Mouse (Mus musculus): Measurements from ENCODE around the gene Crlf1.
"Not testable (repeated sequence)": the region's sequence is repeated elsewhere in the genome, so short reads cannot be mapped to it uniquely, and the experiment has no call there.

Crlf1 gene

DNA sequence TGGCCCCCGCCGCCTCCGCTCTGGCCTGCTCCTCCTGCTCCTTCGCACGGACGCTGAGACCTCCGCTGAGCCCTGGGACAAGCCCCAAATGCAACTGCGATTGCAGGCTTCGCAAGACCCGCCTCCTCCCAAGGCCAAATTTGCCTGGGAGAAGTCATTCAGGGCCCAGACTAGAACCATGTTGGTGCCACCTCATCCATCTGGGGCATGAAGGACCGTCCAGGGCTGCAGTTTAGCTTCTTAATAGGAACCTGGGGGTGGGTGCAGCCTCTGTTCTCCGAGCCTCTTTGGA is 2.8 kb downstream of the Crlf1 start:
- no peak for DNase-seq (ENCODE audit: low spot score in 2 of 2)

GRCm38 (mm10) chr8:70500386-70501301 is 7.7 kb downstream of the Crlf1 start:
- DNase-seq (ENCODE audit: low spot score in 2 of 2): no peak

- no peak for DNase-seq (ENCODE audit: low spot score in 2 of 2)
Observed at GRCm38 (mm10) chr8:70501820-70502529, 9.0 kb downstream of the Crlf1 start.

GRCm38 (mm10) chr8:70502540-70502939 is 9.6 kb downstream of the Crlf1 start:
- DNase-seq (ENCODE audit: low spot score in 2 of 2): no peak

GRCm38 (mm10) chr8:70503062-70503750 is 10.2 kb downstream of the Crlf1 start:
- peak; percentile 45 to 51 for DNase-seq (ENCODE audit: low spot score in 2 of 2)

DNA sequence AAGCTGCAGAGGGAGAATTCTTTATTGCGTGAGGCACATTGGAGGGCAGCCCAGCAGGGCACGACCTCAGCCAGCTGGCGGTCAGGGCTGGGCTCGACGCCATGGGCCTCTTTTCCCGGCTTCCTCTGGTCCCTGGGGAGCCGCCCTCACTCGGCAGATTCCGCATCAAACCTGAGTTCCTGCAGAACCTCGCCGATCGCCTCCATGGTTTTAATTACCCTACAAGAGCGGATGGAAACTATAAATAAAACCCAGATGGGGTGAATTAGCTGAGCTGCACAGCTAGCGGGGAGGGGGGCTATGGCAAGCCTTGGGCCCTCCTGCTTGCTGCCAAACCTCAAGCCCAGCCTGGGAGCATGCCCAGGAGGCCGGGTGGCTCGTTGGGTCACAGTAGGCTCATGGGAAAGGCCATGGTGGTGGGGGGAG is 11.3 kb downstream of the Crlf1 start:
- no peak for DNase-seq (ENCODE audit: low spot score in 2 of 2)

- peak; percentile 45 to 72 for DNase-seq (ENCODE audit: low spot score in 2 of 2)
Observed at GRCm38 (mm10) chr8:70504851-70505250, 11.9 kb downstream of the Crlf1 start.

DNA sequence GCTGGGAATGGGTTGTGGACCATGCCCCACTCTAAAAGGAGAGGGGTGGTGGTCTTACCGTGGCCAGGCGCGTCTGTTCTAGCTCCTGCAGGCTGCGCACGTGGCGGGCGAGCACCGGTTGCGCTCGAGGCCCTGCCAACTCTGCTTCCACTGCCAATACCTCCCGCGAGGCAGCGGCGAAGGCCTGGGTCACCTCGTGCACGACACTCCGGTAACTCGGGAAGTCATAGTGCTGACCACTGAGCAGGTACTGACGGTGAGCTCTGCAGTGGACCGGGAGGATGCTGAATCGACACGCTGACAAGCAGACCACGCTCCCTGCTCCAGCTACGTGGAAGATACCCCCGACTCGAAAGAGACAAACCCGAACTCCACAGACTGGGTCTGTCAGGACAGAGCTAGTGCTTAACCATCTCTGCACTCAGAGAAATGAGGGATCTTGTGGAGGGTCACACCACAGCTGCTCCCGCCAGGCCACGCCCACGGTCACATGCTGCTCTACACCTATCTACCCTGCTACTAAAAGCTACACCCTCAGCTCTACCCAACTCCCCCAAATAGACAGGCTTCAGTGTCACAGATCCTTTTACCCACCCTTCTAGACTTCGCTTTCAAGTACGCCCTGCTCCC is 12.9 kb downstream of the Crlf1 start:
- no peak for DNase-seq (ENCODE audit: low spot score in 2 of 2)

- peak; percentile 88 to 94 for DNase-seq (ENCODE audit: low spot score in 2 of 2)
Observed at GRCm38 (mm10) chr8:70506328-70507026, 13.5 kb downstream of the Crlf1 start, which contains the start of gene Rex1bd. Gene Rex1bd, minus strand, starts transcription at chr8:70506752.

- no peak for DNase-seq (ENCODE audit: low spot score in 2 of 2)
Observed at GRCm38 (mm10) chr8:70507027-70507393, 14.1 kb downstream of the Crlf1 start.

DNA sequence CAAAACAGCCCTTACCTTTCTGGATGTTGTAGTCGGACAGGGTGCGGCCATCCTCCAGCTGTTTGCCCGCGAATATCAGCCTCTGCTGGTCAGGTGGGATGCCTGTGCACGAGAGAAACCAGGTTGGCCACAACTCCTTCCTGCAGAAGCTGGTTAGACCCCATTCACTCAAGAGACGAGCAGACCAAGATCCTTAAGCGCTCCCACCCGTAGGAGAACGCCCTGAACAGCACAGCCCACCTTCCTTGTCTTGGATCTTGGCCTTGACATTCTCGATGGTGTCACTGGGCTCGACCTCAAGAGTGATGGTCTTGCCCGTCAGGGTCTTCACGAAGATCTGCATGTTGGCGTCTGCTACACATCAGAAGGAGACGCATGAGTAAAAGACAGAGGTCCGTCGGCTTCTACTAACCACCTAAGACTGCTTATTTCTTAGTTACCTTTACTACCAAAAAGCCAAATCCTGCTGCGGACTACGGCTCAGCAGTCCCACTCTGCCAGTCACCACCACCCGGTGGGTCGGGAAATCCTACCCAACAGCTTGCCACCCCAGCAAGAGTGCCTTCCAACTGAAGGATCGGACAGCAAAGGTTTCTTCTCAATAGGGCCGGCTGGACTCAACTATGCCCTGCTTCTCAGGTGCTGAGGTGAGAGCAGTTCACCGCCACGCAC is 16.5 kb downstream of the Crlf1 start:
- DNase-seq (ENCODE audit: low spot score in 2 of 2): no peak

- DNase-seq (ENCODE audit: low spot score in 2 of 2): peak; percentile 93 to 96
Observed at GRCm38 (mm10) chr8:70510228-70510915, 17.4 kb downstream of the Crlf1 start, which contains the start of gene Uba52. Gene Uba52, minus strand, starts transcription at chr8:70510801.

DNA sequence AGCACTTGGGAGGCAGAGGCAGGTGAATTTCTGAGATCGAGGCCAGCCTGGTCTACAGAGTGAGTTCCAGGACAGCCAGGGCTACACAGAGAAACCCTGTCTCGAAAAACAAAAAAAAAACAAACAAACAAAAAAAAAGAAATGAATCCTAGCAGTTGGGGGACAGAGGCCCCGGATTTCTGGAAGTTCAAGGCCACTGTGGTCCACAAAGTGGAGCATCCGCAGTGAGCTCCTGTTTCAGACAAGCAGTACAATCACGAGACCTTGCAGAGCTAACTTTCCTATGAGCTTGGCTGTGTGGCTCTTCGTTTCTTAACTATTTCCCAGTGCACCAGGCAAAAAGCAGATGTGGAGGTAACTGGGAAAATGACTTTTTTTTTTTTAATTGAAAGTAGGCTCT is 18.2 kb downstream of the Crlf1 start:
- not testable (repeated sequence) for DNase-seq (ENCODE audit: low spot score in 2 of 2)

DNA sequence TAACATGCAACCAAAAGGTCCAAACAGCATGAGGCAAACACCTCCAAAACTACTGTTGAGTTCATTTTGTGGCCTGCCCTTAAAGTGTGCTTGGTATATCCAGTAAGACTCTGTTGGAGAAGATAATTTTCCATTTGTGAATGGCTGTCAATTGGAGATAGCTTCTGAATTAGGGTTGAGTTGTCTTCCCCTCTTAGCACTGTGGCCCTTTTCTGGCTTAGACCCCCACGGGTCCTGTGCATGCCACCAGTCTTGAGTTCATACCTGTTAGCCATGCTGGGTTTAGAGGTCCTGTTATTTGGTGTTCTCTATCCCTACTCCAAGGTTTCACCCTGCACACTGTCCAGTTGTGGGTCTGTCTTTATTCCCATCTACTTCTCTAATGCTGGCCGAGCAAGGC is 18.8 kb downstream of the Crlf1 start:
- no peak for DNase-seq (ENCODE audit: low spot score in 2 of 2)

- DNase-seq (ENCODE audit: low spot score in 2 of 2): no peak
Observed at GRCm38 (mm10) chr8:70512253-70512903, 19.4 kb downstream of the Crlf1 start.

DNA sequence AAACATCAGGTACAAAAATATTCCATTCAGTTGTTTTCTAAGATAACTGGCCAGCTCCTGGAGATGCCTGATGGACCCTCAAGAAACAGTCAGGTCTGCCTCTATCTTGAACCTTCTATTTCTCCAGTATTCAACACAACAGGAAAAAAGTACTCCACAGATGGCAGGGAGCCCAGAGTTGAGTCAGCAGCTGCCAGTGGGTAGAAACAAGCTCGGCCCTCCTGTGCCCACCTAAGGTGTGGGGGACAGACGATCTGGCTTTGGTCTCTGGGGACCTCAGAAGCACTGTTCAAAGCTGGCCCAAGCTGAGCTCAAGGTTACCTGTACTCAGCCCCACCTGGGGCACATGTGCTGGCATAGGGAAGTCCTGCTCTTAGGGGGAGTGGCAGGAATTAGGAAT is 20.5 kb downstream of the Crlf1 start:
- no peak for DNase-seq (ENCODE audit: low spot score in 2 of 2)

- no peak for DNase-seq (ENCODE audit: low spot score in 2 of 2)
Observed at GRCm38 (mm10) chr8:70517940-70518643, 25.1 kb downstream of the Crlf1 start.

DNA sequence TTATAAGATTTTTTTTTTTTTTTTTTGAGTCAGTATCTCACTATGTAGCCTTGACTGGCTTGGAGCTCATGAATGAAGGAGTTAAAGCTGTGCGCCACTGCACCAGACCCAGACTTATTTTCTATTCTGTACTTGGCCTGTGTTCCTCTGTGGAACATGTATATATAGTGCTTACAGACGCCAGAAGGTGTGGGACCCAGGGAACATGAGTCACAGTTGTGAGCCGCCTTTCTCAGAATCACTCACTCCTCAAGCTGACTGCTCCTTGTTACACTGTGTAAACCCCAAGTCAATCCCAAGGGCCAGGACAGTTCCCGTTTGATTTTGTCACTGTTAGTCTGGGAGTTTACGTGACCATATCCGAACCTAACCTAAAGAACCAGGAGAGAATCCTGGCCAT is 26.1 kb downstream of the Crlf1 start:
- no peak for DNase-seq (ENCODE audit: low spot score in 2 of 2)

GRCm38 (mm10) chr8:70519606-70520005 is 26.6 kb downstream of the Crlf1 start:
- DNase-seq (ENCODE audit: low spot score in 2 of 2): no peak

Data from urinary bladder, adult 18-20 months (tissue).